Mouse (Mus musculus) lung, postnatal 10 days (tissue): ENCODE results near the gene Bmp8a.
"Not testable (repeated sequence)": the region's sequence is repeated elsewhere in the genome, so short reads cannot be mapped to it uniquely, and the experiment has no call there.

Source experiments
- DNase-seq: peaks from one replicate; pipeline ENCODE4 v3.0.0; 2021

The Bmp8a gene

DNA sequence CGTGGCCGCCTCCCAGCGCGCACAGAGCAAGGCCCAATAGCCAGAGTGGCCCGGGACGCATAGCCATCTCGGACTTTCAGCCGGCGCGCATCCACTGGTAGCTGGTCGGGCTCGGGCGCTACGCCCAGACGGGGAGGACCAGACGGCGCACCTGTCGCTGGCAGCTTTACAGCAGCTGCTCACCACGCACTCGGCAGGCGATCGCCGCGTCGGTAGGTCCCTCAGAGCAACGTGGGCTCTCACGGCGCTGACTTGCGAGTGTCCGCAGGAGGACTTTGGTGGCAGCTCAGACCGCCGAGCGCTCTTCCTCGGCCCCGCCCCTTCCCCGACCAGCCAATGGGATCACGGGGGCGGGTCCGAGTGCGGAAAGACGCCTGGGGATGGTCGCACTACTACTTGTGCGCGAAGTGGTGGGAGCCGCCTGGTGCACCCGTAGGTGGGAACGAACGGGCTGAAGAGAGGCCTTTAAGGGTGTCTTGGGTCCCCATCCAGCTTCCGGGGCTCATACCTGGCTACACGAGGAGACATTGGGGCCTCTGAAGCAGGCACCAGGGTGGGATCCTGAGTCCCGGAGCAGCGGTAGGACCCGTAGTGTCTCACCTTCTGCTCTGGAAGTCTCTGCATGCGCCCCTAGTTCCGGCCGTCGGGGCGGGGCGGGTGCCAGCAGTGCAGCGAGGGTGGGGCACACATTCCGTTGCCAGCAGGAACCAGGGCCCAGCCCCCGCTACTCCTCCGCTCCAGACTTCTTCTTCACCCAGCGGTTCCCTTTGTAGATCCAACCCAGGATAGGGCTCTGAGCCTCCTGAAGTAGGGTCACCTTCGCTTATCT, at the start of gene Bmp8a:
Gene Bmp8a, minus strand, starts transcription at position 611 of the 829 bp plus-strand sequence.
- peak; percentile 79 for DNase-seq

DNA sequence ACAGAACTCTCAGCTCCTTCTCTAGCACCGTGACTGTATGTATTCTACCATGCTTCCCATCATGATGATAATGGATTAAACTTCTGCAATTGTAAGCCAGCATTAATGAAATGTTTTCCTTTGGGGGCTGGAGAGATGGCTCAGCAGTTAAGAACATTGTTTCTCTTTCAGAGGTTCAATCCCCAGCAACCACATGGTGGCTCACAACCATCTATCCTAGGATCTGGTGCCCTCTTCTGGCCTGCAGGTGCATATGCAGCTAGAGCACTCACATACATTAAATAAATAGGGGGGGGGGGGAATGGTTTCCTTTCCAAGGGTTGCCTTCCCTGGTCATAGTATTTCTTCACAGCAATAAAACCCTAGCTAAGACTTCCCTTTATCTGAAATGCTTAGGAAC, 49.1 kb upstream of the Bmp8a start:
- DNase-seq: peak; percentile 23

DNA sequence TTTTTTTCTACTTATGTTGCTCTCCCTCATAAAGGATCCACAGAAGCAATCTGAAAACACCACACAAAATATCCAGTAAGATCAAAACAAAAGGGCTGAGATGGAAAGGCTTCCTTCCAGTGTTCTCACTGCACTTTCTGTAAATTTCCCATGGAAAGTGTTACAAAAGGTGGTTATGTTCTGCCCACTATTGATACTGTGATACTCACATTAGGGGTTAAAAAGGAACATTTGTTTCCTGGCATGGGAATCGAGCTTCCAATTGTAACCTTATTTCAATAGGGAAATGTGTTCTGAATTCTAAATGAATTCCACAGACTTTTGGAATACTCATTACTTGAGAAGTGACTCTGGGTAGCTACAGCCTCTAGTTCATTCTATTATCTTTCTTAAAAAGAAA, 42.0 kb upstream of the Bmp8a start:
- DNase-seq: no peak

DNA sequence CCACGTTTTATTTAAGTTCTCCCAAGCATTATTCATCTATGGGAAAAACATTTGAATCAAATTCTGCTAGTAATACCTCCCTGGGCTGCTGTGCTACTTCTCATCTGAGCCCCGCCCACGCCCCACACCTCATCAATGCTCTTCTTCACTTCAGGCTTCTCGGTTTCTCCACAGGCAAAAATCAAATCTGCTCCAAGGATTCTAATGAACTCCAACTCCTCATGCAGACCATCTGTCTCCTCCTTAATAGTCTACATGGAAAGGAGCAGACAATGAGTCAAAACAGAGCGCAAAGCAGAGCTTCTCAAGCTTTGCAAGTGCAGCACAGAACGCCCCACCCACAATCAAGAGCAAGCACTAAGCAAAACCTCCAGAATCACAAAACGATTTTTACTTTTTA, 40.1 kb upstream of the Bmp8a start:
- no peak for DNase-seq

DNA sequence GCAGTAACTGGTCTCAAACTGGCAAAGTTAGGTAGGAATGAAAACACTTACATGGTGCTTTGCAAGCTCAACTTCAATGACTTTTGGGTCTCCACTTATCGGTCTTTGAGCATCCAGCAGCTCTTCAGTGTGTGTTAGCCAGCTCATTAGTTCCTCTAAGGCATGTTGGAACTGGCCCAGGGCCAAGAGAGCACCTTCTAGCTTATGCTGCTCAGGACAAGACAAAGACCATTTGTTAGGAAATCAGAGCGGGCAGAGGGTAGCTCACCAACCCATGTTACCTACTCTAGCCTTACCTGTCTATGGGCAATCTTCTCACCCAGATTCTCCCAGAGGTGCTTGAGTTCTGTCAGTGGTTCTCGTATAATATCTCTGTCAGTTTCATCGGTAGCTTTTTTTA, 39.0 kb upstream of the Bmp8a start:
- no peak for DNase-seq

DNA sequence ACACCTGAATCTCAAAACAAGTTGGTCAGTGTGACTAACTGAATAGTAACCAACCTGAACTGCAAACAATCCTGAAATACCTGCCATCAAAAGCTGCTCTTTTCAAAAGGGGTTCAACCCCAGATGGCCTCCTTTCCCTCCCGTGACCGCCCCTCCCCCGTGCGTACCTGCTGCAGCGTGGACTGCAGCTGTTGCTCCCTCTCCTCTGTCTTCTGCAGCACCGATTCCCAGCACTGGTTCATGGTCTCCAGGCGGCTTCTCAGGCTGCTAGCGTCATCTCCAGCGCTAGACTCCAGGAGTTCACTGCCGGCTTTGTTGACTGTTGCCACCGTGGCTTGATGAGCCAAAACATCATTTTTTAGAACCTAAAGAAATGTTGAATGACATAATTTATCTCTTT, 38.5 kb upstream of the Bmp8a start:
- no peak for DNase-seq

DNA sequence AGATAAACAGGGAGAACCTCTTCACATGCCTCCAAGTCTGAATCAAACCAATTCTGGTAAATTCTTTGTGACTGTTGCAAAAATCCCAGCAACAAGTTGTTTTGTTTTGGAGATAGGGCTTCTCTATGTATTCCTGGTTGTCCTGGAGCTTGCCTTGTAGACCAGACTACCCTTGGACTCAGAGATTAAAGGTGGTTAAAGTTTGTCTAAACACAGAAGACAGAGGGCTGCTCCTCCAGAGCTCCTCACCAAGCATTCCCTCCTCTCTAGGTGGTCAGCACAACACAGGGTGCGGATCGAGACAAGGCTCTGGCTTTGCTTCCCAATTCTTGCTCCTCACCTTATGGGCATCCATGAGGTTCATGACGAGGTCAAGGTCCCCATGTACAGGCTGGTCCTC, 33.0 kb upstream of the Bmp8a start:
- DNase-seq: no peak

DNA sequence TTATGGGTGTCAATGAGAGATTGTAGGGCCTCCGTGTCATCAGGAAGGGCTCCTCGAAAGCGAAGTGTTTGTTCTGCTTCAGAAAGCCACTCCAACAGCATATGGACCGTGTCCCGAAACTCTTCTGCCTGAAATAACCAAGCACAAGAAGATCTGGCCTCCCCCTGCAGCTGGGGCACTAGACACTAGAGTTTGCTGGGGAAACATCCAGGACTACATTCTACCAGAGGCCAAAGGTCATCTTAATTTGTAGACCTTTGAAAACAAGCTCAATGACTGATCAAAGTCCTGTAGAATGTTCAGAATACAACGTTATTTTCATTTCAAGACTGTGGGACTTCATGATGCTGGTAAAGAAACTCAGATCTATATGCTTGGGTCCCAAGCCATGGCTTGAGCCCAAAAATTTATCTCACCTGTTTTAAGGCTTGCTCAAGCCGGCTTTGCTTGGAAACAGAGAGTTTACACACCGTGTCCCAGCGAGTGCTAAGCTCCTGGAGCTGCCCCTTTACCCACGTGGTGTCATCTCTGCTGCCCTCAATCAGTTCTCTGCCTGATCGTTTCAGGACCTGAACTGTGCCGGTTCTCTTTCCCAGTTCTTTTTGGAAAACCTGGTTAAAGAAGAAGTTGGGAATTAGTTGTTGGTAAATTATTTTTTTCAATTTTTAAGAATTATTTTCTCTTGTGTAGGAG, 31.4 kb upstream of the Bmp8a start:
- no peak for DNase-seq

DNA sequence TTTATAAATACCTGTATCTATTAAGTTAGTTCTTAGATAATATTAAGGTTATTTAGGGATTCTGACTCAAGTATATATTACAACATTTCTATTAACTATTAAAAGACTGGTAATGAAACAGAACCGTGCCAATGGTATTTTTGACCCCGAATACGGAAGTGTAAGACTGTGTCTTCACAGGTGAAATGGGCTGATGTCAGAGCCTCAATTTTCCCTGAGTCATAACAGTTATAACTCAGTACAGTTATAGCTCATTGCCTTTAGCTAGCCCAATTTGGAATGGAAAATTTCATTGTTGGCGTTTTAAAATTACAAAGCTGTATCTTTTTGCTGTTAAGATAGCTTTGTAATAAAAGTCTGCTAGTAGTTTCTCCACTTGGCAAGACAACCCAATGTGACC, 20.5 kb upstream of the Bmp8a start:
- no peak for DNase-seq

DNA sequence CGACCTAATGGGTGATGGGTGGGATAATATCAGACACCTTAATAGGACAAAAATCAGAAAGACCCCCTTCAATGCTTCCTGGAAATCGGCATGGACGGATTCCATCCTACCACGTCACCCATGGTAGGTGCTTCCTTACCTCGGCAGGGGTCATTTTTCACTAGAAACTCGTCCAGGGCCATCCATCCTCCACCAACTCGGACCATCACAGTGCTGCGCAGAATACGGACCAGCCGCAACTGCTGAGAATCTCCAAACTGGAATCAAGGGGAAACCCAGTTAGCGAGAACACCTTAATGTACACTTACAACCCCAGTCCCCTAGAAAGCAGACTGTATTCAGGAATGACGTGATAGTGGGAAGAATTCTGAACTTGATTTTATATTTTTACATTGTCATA, 17.7 kb upstream of the Bmp8a start:
- DNase-seq: no peak

DNA sequence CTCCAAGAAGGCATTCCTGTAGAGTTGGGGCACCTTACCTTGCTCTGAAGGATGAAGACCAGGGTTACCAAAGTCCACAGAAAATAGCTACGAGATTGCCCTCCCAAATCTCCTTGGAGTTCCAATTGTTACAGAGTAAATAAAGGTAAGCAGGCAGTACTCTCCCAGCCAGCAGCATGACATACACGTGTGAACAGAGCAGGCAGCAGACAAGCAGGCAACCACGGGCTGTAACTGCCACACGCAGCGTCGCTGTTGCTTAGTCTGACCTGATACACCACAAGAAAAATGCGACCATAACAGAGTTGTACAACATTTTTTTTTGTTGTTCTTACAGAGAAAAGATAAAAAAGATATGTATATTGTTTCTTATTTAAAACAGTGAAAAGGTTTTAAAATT, 15.6 kb upstream of the Bmp8a start:
- DNase-seq: no peak

DNA sequence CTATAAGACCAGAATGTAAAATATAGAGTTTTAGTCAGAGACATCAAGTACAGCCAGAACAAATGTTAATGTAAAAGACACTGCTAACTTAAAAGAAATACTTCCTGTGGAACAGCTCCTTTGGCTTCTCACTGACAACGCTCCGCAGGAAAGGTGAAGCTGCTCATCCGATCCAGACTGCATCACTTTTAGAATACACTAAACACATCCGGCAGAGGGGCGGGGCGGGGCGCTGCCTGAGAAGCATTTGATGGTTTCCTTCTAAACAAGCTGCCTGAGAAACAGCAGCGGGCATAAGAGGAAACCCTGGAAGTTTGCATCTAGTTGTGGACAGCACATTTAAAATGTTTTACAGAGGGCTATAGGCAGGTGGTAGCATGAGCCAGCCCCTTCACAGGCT, 12.9 kb upstream of the Bmp8a start:
- no peak for DNase-seq

DNA sequence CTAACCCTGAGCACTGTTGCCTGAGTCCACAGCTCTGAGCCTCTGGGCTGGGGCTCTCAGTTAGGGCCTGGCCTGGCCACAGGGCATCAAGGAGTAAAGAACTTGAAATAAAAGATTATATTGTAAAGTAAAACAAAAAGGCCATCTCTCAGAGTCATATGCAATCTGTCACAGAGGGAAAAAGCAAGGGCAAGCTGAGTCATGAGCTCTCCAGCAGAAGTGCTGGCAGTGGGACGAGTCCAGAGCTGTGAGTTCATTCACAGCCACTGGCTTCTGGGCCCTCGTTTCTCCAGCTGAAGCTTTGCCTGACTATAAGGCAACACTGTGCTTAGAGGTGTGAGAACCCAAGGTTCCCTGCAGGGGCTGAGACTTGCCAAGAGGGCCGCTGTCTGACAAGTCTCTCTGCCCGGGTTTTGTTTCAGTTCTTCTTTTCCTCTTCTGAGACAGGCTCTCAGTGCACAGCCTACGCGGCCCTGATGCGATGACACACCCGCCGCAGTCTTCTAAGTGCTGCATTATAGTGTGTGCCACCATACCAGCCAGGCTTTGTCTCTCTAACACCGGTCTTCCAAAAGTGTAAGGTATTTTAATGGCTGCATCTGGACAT, 10.3 kb upstream of the Bmp8a start:
- DNase-seq: no peak

DNA sequence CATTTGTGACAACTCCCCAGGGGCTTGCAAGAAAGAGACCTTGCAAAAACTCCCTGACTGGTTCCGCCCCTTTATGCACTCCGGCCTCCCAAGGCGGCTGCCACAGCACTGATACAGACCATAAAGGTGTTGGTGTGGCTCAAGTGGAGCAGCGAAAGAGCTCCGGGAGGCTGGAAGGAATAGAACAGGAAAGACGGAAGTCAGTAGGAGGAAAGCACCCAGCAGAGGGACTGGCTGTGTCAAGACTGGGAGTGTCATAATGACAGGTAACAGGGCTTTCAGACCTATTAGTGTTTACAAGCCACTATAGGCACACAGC, 378 bp upstream of the Bmp8a start:
- DNase-seq: no peak

DNA sequence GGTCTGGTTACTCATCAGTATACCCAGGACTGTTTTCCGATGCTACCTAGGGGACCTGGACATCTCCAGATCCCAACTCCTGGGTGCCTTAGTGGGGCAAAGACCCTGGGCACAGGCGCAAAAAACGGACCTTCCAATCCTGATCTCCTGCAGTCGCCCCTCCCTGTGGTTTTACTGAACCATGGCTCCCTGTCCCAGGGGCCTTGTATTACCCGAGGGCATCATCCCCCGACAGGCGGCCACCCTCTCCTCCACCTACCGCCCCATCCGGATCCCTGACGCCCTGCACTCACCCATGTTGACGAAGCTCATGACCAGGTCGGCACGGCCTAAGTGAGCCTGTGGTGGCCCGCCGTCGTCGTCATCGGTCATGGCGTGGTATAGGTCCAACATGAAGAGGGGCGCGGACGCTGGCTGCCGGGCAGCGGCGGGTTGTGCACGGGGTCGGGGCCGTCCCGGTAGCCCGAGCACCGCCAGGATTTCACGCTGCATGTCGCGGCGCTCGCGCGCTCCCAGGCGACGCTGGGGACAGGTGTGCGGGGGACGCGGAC, 886 bp downstream of the Bmp8a start:
- DNase-seq: no peak

DNA sequence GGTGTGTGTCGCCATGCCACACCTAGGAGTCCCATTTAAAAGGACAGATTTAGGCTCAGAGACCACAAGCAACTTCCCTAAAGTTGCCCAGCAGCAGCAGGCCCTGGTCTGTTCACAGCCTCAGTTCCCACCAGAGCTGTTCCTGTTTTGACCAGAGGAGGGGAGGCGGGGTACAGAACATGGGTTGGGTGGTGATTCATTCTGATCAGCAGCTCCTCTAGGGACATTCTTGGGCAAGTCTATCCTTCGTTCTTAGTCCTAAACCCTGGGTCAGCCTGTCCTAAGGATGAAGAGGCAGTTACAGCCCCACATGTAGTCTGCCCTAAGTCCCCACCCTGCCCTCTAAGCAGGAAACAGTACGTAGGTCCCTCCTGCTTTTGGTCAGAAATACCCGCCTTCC, 2.8 kb downstream of the Bmp8a start:
- no peak for DNase-seq

DNA sequence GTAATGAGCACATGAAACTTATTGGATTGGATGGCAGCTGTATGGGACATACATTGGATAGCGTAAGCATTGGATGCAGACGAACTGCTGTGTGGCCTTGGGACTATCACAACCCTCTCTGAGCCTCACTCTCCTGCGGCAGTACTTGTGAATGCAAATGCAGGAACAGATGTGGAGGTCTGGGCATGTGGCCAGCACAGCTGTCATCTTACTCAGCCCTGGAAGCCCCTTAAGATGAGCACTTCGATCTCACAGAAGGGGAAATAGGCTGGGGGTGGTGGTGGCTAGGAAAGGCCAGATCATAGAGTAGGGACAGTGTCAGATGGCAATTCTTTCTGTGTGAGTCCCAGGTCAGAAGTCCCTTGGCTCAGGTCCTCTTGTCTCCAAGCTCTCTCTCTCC, 5.4 kb downstream of the Bmp8a start:
- no peak for DNase-seq

DNA sequence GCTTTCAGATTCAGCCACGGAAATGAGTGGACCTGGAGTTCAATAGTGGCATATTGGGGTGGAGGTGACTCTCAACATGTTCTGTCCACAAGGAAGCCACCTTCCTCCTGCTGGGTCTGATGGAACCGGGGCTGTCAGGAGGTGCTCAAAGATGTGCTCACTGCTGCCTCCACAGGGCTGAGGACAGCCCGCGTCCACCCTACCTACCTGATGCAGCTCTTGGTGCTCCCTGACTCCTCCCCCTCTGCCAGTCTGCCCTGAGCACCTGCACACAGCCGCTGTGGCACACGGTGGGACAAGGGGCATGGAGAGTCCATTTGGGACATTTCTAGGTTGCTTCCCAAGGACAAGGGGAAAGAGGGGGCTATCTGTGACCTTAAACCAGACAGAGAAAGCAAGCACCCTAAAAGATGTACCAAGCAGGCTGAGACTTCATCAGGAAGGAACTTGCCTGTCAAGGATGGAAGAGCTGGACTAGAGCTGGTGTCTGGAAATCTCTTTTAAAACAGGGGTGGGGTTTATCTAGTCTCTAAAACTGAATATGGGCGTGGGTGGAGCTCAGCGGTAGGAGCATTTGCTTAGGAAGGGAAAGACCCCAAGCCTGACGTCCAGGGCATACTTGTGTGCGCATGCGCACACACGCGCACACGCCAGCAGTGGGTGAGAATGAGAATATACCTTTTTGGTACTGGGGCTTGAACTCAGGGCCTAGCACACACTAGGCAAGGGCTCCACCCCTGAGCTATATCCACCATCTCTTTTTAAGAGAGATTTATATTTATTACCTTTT, 7.1 kb downstream of the Bmp8a start:
- DNase-seq: no peak

DNA sequence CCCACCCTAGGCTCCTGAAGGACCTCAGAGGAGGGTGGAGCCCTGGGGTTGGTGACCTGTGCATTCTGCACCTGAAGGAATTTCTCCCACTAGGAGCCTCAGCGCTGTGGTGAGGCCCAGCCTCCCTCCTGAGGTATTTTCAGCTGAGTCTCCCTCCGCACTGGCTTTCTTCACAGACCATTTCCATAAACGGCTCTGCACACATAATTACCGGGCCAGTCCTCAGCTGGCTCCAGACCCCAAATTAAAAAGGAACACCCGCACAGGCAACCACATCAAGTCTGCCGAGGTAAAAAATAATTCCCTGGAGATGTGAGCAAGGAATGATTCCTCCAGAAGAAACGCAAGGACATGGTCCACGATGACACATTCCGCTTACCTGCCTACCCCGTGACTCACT, 7.8 kb downstream of the Bmp8a start:
- DNase-seq: not testable (repeated sequence)

DNA sequence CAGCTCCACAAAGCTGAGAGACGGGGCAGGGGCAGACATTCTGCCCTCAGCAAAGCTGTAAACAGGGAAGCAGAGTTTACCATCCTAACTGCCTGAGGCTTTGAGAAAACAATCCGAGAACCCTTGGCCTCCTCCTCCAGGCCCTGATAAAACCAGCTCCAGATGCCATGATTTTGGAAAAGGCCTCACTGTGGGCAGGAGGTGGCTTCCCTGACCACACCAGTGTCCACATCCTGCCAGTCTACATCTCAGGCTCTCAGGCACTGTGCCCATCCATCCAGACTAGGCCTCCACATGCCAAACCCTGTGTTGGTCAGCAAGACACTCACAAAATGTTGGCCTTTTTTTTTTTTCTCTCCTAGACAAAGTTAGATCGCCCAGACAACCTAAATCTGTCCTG, 8.9 kb downstream of the Bmp8a start:
- no peak for DNase-seq

DNA sequence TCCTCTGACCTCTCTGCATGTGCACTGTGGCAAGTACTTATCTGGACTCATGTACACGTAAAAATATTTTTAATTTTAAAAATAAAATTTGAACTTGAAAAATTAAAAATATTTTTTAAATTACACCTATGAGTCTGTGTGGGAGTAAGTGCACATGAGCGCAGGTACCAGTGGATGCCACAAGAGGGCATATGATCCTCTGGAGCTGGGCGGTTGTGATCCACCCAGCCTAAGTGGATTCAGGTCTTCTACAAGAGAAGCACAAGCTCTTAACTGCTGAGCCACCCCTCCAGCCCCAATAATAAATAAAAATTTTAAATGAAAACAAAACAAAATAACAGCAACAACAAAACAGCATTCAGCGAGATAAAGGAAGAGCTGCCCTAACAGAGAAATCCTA, 9.9 kb downstream of the Bmp8a start:
- no peak for DNase-seq

DNA sequence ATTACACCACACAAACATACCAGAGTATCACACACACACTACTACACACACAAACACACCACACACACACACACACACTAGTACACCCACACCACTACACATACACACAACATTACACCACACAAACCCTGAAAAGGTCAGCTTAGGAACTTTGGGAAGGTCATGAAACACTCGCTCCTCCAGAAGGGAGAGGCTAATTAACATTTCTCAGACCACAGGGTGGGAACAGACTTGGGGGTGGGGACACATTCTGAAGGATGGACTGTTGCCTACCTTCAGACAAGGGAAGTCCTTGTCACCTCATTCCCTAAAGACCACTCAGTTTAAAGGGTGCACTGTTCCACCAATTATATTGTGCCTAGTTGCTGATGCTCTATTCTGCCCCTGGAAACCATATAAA, 11.1 kb downstream of the Bmp8a start:
- not testable (repeated sequence) for DNase-seq

DNA sequence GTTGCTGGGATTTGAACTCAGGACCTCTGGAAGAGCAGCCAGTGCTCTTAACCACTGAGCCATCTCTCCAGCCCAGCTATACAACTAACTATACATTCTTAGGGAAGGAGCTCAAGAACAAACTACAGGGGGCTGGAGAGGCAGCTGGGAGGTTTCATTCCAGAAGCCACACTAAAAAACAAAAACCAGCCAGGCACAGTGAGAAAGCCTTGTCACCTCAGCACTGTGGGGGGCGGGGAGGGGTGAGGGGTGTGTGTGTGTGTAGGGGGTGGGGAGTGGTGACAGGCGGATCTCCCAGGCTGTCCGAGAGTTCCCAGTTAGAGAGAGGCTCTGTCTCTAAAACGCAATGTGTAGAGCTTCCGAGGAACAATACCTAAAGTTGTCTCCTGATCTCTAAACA, 11.7 kb downstream of the Bmp8a start:
- DNase-seq: no peak
